Mouse (Mus musculus) c-Kit-negative CD71-positive TER-119-positive erythroid progenitor cells, embryonic 14.5 days (primary cell): Measurements from ENCODE around the gene Map9.
"Not testable (repeated sequence)": the region's sequence is repeated elsewhere in the genome, so short reads cannot be mapped to it uniquely, and the experiment has no call there.

Source experiments
- DNase-seq: peaks from one replicate; pipeline ENCODE4 v3.0.0-alpha.2; 2013; ENCODE audit warnings: low read depth, low spot score

Gene Map9

DNA sequence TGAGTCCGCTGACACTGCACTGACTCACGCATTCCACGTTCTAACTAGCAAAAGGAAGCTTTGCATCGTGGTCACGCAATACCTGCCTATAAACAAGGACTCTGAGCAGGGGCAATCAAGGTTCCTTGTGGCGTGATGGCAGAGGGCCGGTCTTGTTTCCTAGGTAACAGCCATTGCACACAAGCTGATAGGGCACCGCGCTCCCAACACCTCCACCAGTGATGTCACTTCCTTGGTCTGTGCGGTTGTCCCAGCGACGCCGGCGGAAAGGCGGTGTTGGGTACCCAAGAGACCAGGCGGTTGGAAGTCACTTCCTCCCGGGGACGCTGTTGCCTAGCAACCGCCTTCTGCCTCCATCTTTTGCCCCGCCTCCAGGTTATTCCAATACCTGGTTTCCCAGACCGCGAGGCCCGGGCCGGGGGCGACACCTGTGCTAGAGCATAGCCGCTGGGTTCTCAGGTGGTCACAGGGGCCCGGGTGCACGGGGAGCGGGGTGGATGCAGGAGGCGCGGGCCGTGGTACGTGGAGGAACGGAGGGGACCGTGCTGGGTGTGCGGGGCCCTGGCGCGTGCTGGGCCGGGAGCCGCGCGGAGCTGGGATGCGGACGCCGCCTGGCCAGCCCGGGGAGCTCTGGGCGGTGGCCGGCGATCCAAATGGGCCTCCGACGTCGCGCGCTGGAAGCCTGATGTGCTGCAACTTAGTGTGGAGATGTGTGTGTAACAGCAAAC, at the start of gene Map9:
Gene Map9, plus strand, starts transcription at position 248 of the 728 bp plus-strand sequence.
- DNase-seq: no peak

DNA sequence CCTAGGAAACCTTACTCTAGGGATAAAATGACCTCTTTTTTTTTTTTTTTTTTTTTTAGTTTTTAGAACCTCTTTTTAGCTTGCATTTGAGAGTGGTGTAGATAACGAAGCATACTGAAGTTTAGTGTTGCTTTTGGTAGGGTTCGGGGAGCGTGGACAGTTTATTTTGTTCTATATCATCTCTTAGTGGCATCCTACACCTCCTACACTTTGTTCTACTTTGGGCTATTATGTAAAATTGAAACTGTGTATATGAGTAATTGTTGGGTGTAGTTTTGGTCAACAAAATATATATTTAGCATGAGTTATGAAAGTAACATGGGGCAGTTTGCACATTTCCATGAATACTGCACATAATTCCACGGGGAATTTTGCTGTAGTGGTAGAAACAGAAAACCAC, 42.1 kb upstream of the Map9 start:
- DNase-seq: no peak

DNA sequence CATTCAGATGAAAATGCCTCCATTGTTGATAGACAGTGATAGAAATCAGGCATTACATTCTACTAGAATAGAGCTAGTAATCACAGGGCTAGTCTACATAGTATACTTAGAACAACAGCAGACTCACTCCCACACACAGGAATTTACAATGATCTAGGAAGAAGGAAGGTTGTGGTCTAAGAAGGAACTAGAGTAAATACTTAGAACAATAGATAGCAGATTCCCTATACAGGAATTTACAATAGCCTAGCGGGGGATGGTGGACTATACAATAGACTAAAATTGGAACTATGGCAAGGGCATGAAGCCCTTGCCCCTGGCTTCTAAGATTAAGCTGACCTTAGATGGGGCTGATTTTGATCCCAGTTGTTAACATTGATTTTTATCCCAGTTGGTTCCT, 31.1 kb upstream of the Map9 start:
- not testable (repeated sequence) for DNase-seq

DNA sequence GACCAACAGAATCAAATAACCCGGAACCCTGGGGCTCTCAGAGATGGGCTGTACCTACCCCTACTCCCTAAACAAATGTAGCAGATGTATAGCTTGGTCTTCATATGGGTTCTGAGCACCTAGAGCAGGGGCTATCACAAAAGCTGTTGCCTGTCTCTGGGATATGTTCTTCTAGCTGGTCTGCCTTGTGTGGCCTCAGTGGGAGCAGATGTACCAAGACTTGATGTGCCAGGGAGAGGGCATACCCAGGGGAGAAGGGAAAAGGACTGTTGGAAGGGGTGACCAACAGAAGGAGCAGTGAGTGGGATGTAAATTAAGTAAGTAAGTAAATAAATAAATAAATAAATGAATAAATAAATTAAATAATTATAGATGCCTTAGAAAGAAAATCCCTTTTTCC, 25.8 kb upstream of the Map9 start:
- no peak for DNase-seq

DNA sequence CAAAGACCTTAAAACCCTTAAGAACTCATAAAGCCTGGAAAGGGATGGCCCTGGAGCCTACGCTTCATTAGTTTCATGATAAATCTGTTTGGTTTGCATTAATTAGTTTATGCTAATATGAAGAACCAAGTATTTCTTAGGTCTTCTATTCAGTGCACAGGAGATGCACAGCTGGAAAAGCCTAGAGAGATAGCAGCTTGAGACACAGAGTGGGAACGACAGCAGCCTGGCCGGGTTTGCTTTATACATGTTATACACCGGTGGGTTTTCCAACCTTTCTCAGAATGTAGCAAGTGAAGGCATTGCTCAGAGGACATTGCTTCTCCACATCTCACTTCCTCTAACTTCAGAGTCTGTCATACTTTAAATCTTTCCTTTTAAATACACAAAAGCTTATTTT, 25.3 kb upstream of the Map9 start:
- no peak for DNase-seq

DNA sequence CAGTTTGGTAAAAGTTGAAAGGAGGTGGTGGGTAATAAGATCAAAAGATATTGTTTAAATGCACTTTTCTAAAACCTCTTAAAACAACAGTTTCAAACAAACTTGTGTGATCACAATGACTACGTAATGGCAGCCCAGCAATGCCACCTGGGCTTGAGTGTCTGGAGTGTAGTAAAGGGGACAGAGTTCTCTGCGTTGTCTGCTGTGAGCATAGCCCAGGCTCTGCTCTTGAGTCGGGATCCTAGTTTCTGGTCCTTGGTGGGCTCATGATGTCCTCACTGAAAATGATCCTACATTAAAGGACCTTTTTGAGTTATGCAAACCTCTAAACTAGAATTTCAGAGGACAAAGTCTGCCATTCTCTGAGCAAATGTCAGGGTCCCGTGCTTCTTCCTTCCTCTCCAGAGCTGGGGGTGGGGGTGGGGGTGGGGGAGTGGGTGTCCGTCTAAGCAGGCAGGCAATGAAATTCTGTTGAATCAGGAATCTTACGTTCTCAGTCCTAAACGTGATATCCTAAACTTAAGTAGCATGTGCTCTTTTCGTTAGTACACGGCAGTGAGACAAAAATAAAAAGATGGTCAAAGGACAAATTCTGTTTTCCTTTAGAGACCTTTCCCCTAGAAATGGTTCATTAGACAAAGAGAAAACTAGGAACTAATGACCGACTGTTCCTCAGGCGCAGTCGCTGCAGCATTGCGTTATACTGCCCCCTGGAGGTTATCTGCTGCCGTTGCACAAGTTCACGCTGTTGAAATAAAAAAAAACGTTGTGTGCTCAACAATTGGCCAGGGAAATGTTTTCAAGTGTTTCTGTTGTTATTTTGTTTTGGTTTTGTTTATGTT, 24.5 kb upstream of the Map9 start:
- DNase-seq: no peak

DNA sequence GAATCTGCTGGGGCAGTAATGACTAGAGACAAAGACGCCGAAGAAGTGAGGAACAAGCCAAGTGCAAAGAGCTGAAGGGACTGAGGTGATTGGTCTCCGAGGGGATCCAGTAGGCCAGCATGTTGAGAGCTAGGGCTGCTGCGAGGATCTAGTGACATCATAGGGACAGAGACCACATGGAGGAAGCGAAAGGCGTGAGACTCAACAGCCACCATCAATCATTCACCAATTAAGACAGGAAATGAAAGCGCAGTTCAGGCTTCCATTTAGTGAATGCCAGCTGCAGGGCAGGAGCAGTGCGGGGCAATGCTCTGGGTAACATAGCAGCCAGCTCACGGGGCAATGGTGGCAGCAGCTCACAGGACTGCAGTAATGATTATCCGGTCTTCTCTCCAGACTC, 17.7 kb upstream of the Map9 start:
- DNase-seq: no peak

DNA sequence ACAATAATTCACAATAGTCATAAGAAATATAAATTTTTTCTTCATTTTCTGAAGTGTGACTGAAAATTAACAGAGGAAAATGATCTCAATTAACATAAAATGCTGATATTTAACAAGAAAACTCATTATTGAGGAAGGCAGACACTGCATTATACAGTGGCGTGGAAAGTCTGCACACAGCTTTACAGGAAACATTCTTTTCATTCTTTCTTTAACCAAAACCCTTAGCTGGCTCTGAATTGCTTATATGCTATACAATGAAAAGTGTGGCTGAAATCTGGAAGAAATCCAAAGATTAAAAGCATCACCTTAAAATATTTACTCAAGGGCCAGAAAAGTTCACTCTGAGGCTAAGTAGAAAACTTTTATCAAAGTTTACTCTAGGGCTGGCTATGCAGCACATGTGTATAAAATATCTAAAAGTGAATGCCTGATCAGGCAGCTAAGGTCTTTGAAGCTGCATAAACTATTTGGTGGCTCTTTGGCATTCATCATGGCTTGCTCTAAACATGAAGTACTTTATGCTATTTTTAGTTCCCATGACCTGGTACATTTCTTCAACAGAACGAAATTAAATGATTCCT, 9.5 kb upstream of the Map9 start:
- DNase-seq: no peak

DNA sequence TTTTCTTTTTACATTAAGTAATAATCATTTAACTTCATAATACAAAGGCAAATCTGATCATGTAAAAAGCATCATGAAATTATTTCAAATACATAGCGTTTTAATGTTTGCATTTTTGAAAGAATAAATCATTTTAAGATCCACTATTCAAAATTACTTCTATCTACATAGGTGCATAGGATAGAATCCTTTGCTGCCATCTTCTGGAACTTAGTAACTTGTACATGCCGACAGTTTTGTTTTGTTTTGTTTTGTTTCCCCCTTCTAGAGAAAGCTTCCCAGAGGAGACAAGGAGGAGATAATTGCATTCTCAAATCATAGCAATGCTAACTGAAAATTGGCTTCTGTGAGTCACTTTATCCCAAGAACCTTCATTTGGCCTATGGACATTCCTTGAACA, 7.5 kb upstream of the Map9 start:
- DNase-seq: no peak

DNA sequence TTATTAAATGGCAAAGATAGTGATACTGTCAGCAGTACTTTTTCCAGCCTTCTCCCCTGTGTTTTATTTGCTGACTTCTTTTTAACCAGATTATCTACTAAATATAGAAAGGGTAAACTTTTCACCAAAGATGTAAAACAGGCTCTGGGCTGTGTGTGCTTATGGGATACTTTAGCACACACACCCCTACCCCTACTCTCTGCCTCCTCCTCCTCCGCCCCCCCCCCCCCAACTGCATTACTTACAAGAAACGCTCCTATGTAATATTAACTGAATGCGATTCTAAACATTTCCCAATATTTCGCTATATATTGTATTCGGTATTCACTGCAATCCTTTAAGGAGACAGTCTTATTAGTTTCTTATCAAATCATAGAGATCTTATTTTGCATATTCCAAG, 504 bp upstream of the Map9 start:
- DNase-seq: no peak

DNA sequence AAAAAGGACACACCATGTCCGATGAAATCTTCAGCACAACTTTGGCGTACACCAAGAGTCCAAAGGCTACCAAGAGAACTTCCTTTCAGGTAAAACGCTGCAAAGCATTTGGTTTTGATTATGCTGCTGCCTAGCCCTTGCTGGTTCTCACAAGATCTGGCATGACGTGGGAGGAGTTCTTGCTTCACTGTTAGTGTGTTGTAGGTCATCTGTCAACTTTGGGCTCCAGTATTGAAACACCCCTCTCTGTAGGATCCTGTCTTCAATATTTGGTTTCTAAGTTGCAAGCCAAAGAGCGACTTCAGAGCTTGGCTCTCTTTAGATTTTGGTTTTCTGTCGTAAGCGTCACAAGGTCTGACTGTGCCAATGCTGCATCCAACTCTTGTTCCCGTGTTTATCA, 1.2 kb downstream of the Map9 start:
- no peak for DNase-seq

DNA sequence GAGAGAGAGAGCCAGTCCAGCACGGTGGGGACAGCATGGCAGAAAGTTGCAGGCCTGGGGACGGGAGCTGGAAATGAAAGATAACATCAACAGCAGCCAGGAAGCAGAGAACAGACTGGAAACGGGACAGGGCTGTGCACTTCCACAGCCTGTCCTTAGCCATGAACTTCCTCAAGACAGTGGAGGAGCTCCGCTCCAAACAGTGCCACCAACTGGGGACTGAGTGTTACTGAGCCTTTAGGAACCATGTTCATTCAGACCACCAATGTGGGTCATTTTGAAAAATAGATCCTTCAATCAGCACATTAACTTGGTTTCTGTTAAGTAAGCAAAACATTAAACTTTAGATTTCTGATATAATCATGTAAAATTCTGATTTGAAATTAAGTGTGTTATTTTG, 4.6 kb downstream of the Map9 start:
- no peak for DNase-seq

DNA sequence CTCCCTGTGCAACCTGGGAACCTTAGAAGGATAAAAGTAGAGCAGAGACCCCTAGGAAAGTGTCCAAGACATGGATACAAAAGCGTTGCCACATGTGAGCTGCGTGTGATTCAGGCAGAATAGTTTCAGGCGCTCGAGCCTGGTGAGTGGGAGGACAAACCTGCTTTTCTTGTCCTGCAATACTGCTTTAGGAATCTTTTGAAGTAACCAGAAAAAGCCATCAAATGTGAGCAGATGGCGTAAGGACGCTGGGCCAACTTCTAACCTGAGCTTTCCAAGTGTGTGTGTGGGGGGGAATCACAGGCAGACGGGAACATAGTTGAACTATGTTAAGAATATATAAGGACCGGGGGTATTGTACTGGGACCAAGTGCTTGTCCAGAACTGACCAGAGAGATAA, 6.7 kb downstream of the Map9 start:
- DNase-seq: no peak

DNA sequence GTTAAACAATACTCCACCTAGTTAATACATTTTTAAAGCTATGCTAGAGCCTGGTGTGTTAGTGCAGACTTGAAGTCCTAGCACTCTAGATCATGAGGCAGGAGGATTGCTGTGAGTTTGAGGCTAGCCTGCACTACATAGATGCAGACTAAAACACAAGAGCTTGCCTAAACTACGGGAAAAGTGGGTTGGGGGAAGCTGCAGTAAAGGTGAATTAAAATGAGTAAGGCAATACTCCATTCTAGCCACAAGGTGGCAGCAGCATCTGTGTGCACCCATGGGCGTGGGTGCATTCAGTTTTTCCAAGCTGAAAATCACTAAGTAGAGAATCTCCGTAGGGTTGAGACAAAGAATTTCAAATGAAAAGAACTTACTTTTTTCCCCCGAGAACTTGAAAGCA, 7.1 kb downstream of the Map9 start:
- no peak for DNase-seq

DNA sequence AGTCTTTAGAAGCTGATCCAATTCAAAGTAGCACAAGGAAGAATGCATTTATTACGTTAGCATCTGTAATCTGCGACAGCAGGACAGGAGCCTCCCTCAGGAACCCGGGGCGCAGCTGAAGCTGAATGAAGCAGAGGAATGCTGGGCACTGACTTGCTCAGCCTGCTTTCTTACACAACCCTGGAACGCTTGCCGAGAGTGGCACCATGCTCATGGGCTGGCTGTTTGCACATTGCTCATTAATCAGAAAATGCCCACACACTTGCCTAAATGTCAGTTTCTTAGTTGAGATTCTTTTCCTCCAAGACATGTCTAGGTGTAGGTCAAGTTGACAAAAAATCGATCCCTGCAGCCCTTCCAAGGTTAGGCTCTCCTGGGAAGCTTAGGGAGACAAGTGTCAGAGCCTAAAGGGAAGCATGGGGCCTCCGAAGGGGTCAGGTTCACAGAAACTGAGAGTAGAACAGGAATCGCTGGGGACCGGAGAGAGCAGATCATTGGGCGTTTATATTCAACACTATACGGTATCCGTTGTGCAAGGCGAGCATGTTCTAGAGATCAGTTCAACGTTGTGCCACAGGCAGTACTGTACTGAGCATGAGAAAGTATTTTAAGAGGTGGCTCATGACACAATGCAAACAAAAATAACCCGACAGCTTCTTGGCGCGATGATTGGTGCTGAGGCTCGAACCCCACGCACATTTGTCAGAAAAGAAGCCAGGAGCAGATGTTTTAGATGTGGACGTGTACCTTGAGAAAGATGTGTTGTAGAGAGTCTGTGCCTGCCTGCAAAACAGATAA, 11.4 kb downstream of the Map9 start:
- no peak for DNase-seq

DNA sequence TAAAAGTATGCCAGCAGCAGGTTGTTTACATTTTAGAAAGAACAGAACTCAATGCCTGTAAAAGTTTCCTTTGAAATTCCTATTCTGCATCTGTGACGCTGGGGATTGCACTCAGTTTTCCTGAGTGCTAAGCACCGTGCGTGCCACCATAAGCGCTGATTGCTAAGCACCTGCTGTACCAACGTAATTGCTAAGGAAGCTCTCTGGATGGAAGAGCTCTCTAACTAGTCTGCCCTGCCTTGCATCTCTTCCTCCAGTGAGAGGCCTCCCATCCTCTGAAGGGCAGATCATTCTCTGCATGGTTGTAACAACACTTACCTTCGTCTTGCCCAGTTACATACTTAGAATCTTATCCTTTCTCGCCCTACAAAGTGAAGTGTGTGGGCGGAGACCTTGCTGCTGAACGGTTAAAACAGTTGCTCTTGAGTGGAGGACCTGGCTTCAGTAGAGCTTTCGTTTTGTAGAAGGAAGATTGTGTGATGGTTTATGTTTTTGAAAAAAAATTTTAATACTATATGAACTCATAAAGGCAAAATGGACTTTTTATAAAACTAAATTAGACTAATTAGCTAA, 12.7 kb downstream of the Map9 start:
- DNase-seq: no peak

DNA sequence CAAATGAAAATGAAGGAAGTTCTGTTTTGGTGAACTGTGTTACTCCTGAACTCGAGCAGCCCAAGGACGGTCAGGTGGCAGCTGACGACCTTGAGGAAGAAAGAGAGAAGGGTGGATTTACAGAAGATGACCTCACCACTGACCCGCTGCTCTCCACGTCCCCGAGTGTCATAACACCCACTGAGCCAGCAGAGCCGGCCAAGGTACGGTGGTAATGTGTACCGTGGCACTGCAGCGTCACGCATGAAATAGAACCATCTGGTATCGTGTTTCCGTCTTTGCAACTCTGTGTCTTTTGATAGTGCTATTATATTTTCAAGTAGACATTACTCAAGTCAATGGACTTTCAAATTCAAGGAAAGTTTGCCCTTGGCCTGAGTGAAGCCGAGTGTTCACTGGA, 19.1 kb downstream of the Map9 start:
- no peak for DNase-seq

DNA sequence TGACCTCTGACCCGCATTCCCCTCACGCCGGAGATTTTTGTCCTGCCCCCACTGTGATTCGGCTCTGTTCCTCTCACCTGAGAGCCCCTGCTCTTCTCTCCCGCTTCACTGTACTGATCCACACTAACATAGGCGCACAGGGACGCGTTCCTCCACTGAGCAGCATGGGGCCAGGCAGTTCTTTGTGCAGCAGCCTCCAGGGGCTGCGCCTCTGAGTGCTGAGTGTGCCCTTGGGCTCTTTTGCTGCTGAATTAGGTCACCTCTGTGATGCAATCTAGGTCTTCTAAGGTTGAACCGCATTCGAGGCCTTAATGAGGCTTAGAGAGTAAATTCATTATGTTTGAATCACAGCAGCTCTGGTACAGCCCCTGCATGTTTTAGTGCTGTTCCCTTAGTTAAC, 24.5 kb downstream of the Map9 start:
- no peak for DNase-seq

DNA sequence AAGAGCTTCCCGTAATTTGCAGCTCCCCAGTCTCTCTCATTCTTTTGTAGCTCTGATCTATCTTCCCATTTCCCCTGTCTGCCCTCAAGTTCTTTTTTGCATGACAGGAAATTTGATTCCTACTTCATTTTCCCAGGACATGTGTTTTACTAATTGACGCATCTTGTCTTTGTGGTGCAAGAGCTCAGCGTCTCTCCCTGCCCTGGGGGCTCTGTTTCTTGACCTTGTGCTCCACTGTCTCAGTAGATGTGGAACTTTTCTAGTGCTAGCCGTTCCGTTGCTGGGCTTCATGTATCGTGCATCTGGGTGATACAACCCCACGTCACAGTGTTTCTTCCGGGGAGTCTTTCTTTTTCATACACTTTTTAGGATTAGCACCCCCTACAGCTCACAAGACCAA, 27.2 kb downstream of the Map9 start:
- no peak for DNase-seq

DNA sequence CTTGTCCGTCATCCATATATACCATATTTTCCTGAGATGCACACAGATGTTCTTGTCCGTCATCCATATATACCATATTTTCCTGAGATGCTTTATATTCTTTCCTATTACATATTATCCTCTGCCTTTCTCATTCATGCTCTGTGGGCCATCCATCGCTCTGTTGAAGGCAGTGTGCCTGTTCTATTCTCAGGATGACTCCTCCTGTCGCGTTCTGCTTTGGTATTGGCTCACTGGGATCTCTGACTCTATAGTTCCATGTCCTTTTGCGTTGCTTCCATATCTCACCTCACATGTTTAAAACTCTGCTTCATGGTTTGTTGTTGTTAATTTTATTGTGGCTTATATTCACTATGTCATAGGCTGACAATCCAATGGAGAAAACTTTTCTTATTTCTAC, 48.0 kb downstream of the Map9 start:
- no peak for DNase-seq

DNA sequence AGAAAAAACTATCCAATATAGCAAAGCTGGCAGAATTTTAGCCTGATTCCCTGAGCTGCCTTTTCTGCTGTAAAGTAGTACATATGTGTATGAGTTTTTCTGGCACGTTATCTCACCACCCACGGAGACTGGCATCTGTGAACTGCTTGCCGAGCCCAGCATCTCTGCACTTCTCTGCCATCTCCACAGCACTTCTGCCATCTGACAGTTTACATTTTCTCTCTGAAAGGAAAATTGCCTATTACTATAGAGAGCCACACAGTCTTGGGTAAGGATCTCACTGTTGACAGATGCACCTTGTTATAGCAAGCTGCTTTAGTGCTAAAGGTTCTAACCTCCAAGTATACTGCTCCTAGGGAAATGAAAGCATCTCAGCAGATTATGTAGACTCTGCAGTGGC, 48.5 kb downstream of the Map9 start:
- no peak for DNase-seq

DNA sequence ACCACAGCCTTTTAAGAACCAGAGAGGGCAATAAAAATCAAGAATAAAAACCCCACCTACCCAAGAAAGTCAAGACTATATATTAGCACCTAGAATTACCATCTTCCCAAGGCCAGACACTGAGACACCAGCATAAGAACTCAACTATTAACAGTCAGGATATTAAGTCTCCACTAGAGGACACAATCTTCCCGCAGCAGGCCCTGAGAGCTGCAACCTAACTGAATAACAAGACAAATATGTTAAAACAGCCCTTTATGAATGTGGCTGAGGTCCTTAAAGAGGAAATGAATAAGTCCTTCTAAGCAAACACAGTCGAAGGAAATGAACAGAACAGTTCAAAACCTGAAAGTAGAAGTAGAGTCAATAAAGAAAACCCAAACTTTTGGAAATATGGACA, 49.6 kb downstream of the Map9 start:
- no peak for DNase-seq
